Mouse (Mus musculus): Measurements from ENCODE around the gene 4430402I18Rik. TPM values are rescaled to one million over a fixed set of nuclear protein-coding genes. Genes with fewer than 3 reads are reported as not detected.

Gene 4430402I18Rik
- total RNA-seq, 1 experiment from 2014 or later: not detected

GRCm38 (mm10) chr19:28970251-28970650 is 2.7 kb upstream of the 4430402I18Rik start:
- ATAC-seq (replicated peaks; ENCODE audit: low read depth, poor library complexity, severe bottlenecking): no peak

DNA sequence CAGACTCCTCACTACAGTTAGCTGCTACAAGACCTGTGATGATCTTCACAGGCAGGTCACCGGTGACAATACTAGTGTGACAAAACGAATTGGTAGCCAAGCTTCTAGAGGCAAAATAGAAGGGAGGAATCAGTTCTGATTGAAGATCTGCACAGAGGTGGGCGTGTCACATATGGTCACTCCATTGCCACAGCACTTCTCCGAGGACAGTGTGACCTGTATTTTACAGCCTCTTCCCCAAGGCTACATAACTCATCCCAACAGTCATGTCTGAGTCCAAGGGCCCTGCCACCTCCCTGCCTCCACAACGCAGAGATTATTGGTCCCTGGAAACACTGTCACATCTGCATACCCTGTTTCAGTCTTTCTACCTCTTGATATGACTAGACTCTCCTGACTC is 1.6 kb upstream of the 4430402I18Rik start:
- no peak for ATAC-seq (replicated peaks; ENCODE audit: low read depth, poor library complexity, severe bottlenecking)

GRCm38 (mm10) chr19:28968178-28968577 is 578 bp upstream of the 4430402I18Rik start:
- ATAC-seq (replicated peaks; ENCODE audit: low read depth, poor library complexity, severe bottlenecking): no peak

- ATAC-seq (replicated peaks; ENCODE audit: low read depth, poor library complexity, severe bottlenecking): peak; percentile 26; the same call in 1 of the 2 replicates
Observed at GRCm38 (mm10) chr19:28964552-28964903, 3.1 kb downstream of the 4430402I18Rik start.

- peak; percentile 89 for ATAC-seq (replicated peaks; ENCODE audit: low read depth, poor library complexity, severe bottlenecking)
Observed at GRCm38 (mm10) chr19:28963842-28964551, 3.6 kb downstream of the 4430402I18Rik start, which contains the start of gene Plpp6. Gene Plpp6 (plus strand): TSS chr19:28963953.

DNA sequence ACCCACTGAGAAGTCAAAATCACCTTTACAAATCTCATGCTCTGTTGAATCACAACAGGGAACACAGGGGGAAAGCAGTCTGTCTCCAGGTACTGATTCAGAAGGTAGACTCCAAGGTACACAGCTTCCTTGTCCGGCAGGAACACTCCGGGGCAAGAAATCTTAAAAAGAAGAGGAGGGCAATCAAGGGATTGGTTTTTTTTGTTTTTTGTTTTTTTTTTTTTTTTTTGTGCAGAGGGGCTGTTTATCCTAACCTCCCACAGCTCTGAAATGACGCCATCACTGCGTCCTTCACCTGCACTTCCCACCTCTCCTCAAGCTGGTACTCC is 4.1 kb downstream of the 4430402I18Rik start:
- no peak for ATAC-seq (replicated peaks; ENCODE audit: low read depth, poor library complexity, severe bottlenecking)

DNA sequence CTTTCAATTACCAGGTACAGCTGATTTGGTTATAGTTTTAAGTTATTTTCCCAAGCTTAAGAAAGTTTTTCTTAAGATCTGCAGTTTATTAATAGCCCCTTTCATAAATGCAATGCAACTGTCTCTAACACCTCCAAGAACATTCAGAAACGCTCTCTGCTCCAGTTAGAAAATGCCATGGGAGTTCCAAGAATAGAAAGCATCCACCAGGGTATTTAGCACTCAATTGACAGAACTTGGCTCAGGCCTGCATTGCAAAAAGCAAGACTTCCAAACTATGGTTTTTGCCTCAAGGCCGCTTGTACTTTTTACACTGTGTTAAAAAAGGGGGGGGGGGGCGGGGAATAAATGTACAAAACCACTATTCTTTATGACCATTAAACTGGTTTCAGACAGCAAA is 4.5 kb downstream of the 4430402I18Rik start:
- no peak for ATAC-seq (replicated peaks; ENCODE audit: low read depth, poor library complexity, severe bottlenecking)

DNA sequence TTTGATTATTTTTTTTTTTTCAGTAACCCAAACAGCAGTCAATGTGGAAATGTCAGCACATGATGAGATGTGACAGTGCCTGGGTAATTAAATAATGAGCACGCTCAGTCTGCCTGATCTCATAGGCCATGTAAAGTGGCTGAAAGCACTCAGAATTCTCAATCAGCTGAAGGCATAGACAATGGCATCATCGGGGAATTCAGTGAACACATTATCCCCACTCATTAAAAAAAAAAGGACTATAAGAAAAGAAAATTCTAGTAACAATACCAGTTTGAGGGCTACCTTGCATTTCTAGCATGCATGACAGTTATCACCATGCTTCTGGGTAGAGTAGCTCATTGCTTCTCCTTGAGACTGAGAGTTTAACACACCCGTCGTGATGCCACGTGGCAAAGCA is 16.3 kb downstream of the 4430402I18Rik start:
- ATAC-seq (replicated peaks; ENCODE audit: low read depth, poor library complexity, severe bottlenecking): no peak

GRCm38 (mm10) chr19:28947311-28947710 is 20.3 kb downstream of the 4430402I18Rik start:
- ATAC-seq (replicated peaks; ENCODE audit: low read depth, poor library complexity, severe bottlenecking): no peak

- no peak for ATAC-seq (replicated peaks; ENCODE audit: low read depth, poor library complexity, severe bottlenecking)
Observed at GRCm38 (mm10) chr19:28946782-28947181, 20.8 kb downstream of the 4430402I18Rik start.

DNA sequence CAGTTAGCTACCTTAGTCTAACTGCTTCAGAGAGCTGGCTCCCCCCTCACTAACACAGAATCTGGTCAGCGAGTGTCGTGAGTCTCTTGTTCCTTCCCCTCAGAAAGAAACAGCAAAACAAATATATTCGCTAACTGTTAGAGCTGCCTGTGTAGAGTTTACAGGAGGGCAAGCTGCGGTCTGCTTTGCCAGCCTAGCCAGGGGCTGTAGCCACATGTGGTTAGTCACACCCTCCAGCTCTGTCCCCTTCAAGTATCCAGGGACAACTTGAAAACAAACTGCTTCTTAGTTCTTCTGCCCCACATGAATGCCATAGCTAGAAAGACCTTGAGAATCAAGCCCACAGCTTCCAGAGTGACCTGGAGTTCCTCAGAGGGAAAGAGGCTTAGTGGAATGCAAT is 26.3 kb downstream of the 4430402I18Rik start:
- ATAC-seq (replicated peaks; ENCODE audit: low read depth, poor library complexity, severe bottlenecking): no peak

- 0 out of 2 replicates have a peak, but pooled peaks have one; percentile 25 for ATAC-seq (replicated peaks; ENCODE audit: low read depth, poor library complexity, severe bottlenecking)
Observed at GRCm38 (mm10) chr19:28940135-28940874, 27.3 kb downstream of the 4430402I18Rik start.

GRCm38 (mm10) chr19:28934897-28935296 is 32.7 kb downstream of the 4430402I18Rik start:
- no peak for ATAC-seq (replicated peaks; ENCODE audit: low read depth, poor library complexity, severe bottlenecking)

DNA sequence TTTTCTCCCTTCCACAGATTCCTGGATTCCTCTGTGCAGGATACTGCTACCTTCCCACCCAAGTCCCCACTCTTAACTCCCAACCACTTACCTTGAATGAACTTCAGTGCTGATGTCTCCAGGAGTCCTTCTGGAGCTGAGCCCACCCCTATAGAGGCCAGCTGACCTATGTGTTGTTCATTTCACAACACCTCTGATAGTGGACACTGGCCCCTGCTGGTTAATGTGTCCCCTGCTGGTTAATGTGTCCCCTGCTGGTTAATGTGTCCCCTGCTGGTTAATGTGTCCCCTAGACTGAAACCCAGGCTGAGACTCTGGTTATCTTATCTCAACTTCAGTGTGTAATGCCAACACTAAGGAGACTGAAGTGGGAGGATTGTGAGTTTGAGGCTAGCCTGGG is 38.6 kb downstream of the 4430402I18Rik start:
- ATAC-seq (replicated peaks; ENCODE audit: low read depth, poor library complexity, severe bottlenecking): no peak

- ATAC-seq (replicated peaks; ENCODE audit: low read depth, poor library complexity, severe bottlenecking): no peak
Observed at GRCm38 (mm10) chr19:28927396-28927795, 40.2 kb downstream of the 4430402I18Rik start.

DNA sequence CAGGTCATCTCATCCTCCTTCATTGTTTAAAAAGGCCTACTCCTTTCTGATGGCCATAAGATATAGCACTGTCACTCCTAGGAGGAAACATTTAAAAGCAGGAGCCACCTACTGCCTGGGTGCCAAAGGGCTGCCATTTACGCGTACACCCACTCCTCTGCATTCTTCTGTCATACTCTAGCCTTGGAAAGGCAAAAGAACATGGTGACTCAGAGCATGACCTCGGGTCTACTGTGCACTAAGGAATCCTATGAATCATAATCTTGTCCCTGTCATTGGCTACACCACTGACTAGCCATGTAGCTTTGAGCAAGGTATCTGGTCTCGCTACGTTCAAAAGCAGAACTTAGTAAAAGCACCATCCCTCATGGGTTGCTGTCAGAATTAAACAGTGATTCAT is 41.2 kb downstream of the 4430402I18Rik start:
- ATAC-seq (replicated peaks; ENCODE audit: low read depth, poor library complexity, severe bottlenecking): no peak

GRCm38 (mm10) chr19:28917839-28918238 is 49.8 kb downstream of the 4430402I18Rik start:
- ATAC-seq (replicated peaks; ENCODE audit: low read depth, poor library complexity, severe bottlenecking): no peak

- no peak for ATAC-seq (replicated peaks; ENCODE audit: low read depth, poor library complexity, severe bottlenecking)
Observed at GRCm38 (mm10) chr19:28916492-28916891, 51.1 kb downstream of the 4430402I18Rik start.

DNA sequence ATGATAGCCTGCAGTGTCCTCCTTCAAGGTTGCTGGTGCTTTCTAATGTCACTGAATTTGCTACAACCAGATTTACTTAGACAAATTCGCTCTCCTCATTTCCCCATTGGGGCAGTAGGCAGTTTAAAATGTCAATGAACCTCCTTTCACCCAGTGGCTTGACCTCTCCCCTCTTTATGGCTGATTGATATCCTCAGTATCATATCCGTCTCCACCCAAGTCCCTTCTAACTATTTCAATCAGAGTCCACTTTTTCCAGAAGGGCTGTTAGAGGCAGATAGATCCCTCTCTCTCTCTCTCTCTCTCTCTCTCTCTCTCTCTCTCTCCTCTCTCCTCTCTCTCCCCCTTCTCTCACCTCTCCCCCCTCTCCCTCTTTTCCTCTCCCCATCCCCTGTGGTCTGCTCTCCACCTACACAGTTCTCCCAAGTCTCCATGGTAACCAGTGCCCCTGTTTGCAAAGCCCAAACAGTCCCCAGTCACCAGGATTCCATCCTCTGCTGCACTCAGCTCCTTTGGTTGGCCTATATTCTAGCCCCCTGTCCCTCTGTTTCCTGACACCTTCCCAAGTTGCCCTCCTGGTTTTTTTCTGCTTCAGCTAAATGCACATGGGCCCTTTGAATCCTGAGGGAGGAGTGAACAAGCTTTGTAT is 51.9 kb downstream of the 4430402I18Rik start:
- ATAC-seq (replicated peaks; ENCODE audit: low read depth, poor library complexity, severe bottlenecking): no peak

GRCm38 (mm10) chr19:28914598-28914997 is 53.0 kb downstream of the 4430402I18Rik start:
- ATAC-seq (replicated peaks; ENCODE audit: low read depth, poor library complexity, severe bottlenecking): peak; percentile 63

DNA sequence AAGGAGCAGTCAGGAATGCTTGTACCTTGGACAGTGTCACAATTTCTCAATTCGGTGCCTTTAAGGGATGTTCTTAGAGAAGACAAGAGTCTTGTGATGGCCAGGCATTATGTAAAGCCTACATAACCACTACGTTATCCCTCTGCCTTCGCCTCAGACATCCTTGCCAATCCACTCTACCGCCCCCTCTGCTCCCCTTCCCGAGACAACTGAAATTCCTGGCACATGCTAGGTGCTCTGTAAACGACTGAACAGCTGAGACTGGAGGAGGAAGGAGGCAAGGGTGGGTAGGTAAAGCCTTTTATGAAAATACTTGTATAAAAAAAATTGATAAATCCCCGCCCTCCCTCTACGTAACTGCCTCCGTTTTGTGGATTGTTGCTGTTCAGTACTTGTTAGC is 58.9 kb downstream of the 4430402I18Rik start:
- no peak for ATAC-seq (replicated peaks; ENCODE audit: low read depth, poor library complexity, severe bottlenecking)
